Mouse (Mus musculus): ENCODE data around the gene Fosb.

Fosb gene

GRCm38 (mm10) chr7:19331910-19332309 lies 22.1 kb upstream of the Fosb start:
- no peak for DNase-seq (ENCODE audit: low read depth, low spot score)

- DNase-seq (ENCODE audit: low read depth, low spot score), result peak; percentile 70
Measured at GRCm38 (mm10) chr7:19328425-19328824, 18.6 kb upstream of the Fosb start.

- no peak for DNase-seq (ENCODE audit: low read depth, low spot score)
Measured at GRCm38 (mm10) chr7:19327782-19328181, 17.9 kb upstream of the Fosb start.

- DNase-seq (ENCODE audit: low read depth, low spot score), result peak; percentile 88
Measured at GRCm38 (mm10) chr7:19327128-19327527, 17.3 kb upstream of the Fosb start.

- DNase-seq (ENCODE audit: low read depth, low spot score), result peak; percentile 93
Measured at GRCm38 (mm10) chr7:19326359-19326758, 16.5 kb upstream of the Fosb start.

GRCm38 (mm10) chr7:19325262-19326199 lies 15.7 kb upstream of the Fosb start:
- DNase-seq (ENCODE audit: low read depth, low spot score), result no peak

GRCm38 (mm10) chr7:19324221-19324620 lies 14.4 kb upstream of the Fosb start:
- no peak for DNase-seq (ENCODE audit: low read depth, low spot score)

GRCm38 (mm10) chr7:19322489-19322888 lies 12.6 kb upstream of the Fosb start:
- no peak for DNase-seq (ENCODE audit: low read depth, low spot score)

GRCm38 (mm10) chr7:19321464-19321863 lies 11.6 kb upstream of the Fosb start:
- no peak for DNase-seq (ENCODE audit: low read depth, low spot score)

GRCm38 (mm10) chr7:19320637-19321036 lies 10.8 kb upstream of the Fosb start:
- DNase-seq (ENCODE audit: low read depth, low spot score), result no peak

GRCm38 (mm10) chr7:19319906-19320305 lies 10.1 kb upstream of the Fosb start:
- DNase-seq (ENCODE audit: low read depth, low spot score), result peak; percentile 99

- no peak for DNase-seq (ENCODE audit: low read depth, low spot score)
Measured at GRCm38 (mm10) chr7:19319458-19319857, 9.6 kb upstream of the Fosb start.

- DNase-seq (ENCODE audit: low read depth, low spot score), result no peak
Measured at GRCm38 (mm10) chr7:19318676-19319075, 8.8 kb upstream of the Fosb start.

- DNase-seq (ENCODE audit: low read depth, low spot score), result no peak
Measured at GRCm38 (mm10) chr7:19318201-19318600, 8.3 kb upstream of the Fosb start.

GRCm38 (mm10) chr7:19316451-19317161 lies 6.8 kb upstream of the Fosb start:
- DNase-seq (ENCODE audit: low read depth, low spot score), result no peak

- DNase-seq (ENCODE audit: low read depth, low spot score), result no peak
Measured at GRCm38 (mm10) chr7:19314033-19314432, 4.2 kb upstream of the Fosb start.

- no peak for DNase-seq (ENCODE audit: low read depth, low spot score)
Measured at GRCm38 (mm10) chr7:19311991-19312390, 2.1 kb upstream of the Fosb start.

- no peak for DNase-seq (ENCODE audit: low read depth, low spot score)
Measured at GRCm38 (mm10) chr7:19309278-19309883, 470 bp downstream of the Fosb start.

GRCm38 (mm10) chr7:19308454-19309277 lies 1.2 kb downstream of the Fosb start:
- DNase-seq (ENCODE audit: low read depth, low spot score), result peak; percentile 98

- peak; percentile 90 for DNase-seq (ENCODE audit: low read depth, low spot score)
Measured at GRCm38 (mm10) chr7:19307739-19308453, 2.0 kb downstream of the Fosb start.

Measured in ZHBTc4 (cell line).